Mouse (Mus musculus): ENCODE results near the gene Elp5. TPM values are rescaled to one million over a fixed set of nuclear protein-coding genes. Genes with fewer than 3 reads are reported as not detected.

Elp5 gene
- polyA plus RNA-seq, 1 experiment from 2014 or later, result 126 TPM

DNA sequence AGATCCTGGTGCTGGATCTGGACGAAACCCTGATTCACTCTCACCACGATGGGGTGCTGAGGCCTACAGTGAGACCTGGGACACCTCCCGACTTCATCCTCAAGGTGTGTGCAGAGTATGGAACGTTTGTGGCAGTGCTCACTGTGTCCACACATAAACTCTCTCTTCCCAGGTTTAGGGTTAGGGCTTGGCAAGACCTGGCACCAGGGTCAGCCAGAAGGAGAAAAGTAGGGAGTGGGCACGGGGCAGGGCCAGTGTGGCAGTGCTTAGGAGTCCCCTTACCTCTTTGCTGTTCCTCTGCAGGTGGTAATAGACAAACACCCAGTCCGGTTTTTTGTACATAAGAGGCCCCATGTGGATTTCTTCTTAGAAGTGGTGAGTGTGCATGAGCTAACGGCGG lies 2.1 kb upstream of the Elp5 start:
- H3K9me3 ChIP-seq, result no peaks in the 10 kb centered on the region
- H3K4me3 ChIP-seq, result no peak overlapping the region
- H3K4me1 ChIP-seq, result peaks cover 22% of the 10 kb centered on the region
- no peak overlapping the region for H3K27ac ChIP-seq
- no peak overlapping the region for H3K4me2 ChIP-seq (replicated peaks)
- 89% methylated on average over 8 of the region's 8 CpGs for WGBS
- H3K27me3 ChIP-seq, result no peaks in the 10 kb centered on the region
- no peak for ATAC-seq (ENCODE audit: low FRiP score, low read depth)
- peaks cover 60% of the 10 kb centered on the region for H3K36me3 ChIP-seq
- H3K9ac ChIP-seq, result 0 out of 2 replicates have a peak overlapping the region, but pooled peaks have one; percentile 4

DNA sequence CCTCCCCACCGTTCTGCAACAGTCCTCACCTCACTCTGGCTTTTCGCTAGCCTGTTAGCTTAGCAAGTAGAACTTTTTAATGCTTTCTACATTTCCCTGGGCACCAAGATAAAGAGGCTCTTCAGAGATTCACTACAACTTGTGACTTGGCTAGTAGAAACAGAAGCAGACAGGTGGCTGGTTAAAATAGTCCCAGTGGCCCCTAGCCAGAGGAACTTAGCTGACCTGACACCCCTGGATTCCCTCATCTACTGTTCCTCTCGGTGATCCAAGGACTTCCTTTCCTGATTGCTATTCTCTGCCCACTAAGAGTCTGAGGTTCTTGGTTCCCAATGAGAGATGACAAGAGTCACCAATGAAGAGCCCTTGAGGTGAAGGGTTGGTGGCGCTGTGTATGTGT lies 1.1 kb upstream of the Elp5 start:
- Histone ChIP-seq H3K27me3 (no peaks in the 10 kb centered on the region), H3K4me2 (replicated peaks) (peak overlapping the region; percentile 84), H3K4me1 (peaks cover 30% of the 10 kb centered on the region), H3K27ac (no peak overlapping the region), H3K36me3 (peaks cover 54% of the 10 kb centered on the region), H3K9me3 (no peaks in the 10 kb centered on the region), H3K4me3 (peak overlapping the region; percentile 99), H3K9ac (peak overlapping the region; percentile 100)
- no peak for ATAC-seq (ENCODE audit: low FRiP score, low read depth)
- 90% methylated on average over 4 of the region's 4 CpGs for WGBS

- no peak for ATAC-seq (ENCODE audit: low FRiP score, low read depth)
- Histone ChIP-seq H3K9ac (peak overlapping the region; percentile 100), H3K4me3 (peak overlapping the region; percentile 99), H3K9me3 (no peaks in the 10 kb centered on the region), H3K4me2 (replicated peaks) (peak overlapping the region; percentile 84), H3K36me3 (peaks cover 54% of the 10 kb centered on the region), H3K4me1 (peaks cover 30% of the 10 kb centered on the region), H3K27ac (no peak overlapping the region), H3K27me3 (no peaks in the 10 kb centered on the region)
- 33% methylated on average over 5 of the region's 5 CpGs for WGBS
Observed at GRCm38 (mm10) chr11:69982877-69983276, 560 bp upstream of the Elp5 start.

DNA sequence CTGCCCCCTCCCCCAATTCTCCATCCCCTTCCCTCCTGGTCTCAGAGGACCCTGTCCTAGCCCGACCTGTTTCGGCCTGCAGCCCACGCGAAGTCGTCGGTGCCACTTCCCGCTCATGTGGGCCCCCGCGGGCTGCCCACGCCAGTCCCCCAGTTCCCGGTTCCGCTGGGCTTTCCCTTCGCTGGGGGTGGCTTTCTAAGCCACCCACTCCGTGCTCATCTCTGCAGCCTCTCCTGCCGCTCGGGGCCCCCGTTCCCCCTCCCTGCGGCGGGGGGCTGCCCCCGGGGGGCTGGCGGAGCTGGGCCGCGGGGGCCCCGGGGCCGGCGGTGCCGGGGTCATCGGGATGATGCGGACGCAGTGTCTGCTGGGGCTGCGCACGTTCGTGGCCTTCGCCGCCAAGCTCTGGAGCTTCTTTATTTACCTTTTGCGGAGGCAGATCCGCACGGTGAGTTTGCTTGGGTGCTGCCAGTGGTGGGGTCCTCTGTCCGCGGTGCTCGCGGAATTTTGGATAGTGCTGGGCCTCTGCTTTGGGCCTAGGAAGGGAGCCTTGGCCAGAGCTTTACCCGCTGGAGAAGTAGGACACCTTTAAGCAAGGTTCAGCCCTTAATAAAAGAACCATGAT lies 1.1 kb downstream of the Elp5 start, which contains the start of gene Ctdnep1:
Gene Ctdnep1, plus strand, starts transcription at position 16 of the 622 bp plus-strand sequence.
- Histone ChIP-seq H3K4me3 (peak within 1 kb of the TSS; percentile 99), H3K36me3 (peaks cover 50% of the 10 kb centered on the region), H3K9ac (peak within 1 kb of the TSS; percentile 100), H3K27me3 (no peaks in the 10 kb centered on the region), H3K9me3 (no peaks in the 10 kb centered on the region), H3K4me1 (peaks cover 30% of the 10 kb centered on the region), H3K27ac (peak within 1 kb of the TSS; percentile 98), H3K4me2 (replicated peaks) (peak within 1 kb of the TSS; percentile 92)
- WGBS, result under 1% methylated on average over 41 of the region's 43 CpGs
- ATAC-seq (ENCODE audit: low FRiP score, low read depth), result peak; percentile 29; the same call in 1 of the 2 replicates

DNA sequence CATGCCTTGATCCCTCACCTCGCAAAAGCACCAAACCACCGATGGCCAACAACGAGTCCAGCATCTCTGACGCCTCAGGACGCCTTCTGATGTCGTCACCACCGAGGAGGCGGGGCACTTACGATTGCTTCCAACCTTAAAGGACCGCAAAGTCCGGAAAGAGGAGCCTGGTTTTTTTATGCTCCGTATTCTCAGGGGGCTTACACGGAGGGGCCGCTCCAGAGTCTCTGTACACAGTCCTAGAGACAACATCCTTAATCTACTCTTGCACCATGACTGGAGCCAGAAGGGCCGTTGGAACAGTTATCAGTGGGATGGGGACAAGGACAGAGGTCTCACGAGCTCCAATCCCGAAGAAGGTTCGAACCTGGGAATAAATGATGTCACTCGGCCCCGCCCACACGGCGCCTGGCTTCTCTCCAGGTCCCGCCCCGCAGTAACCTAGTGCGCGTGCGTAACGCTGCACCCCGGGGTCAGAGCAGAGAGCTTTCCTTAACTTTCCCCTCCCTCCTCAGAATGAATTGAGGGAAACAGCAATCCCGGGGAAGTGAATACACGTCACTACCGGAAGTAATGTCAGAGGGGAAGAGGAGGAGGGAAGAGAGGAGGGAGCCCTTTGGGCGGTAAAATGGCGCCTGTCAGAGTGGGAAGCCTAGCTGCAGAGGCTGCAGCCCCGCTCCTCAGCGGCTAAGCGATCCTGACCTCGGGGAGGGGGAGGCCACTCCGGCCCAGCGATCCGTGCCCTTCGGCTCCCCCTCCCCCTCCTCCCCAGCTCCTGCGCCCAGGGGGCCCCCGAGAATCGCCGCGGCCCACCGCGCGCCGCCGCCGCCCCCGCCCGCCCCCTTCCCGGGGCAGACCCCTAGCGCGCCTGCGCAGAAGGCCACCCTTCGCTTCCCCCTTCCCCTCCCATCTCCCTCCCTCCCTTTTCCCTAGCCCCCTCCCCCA lies 1.8 kb downstream of the Elp5 start:
- H3K27ac ChIP-seq, result peak overlapping the region; percentile 98
- H3K9me3 ChIP-seq, result no peaks in the 10 kb centered on the region
- H3K4me1 ChIP-seq, result peaks cover 30% of the 10 kb centered on the region
- H3K36me3 ChIP-seq, result peaks cover 52% of the 10 kb centered on the region
- ATAC-seq (ENCODE audit: low FRiP score, low read depth), result peak; percentile 94
- peak overlapping the region; percentile 92 for H3K4me2 ChIP-seq (replicated peaks)
- under 1% methylated on average over 49 of the region's 60 CpGs for WGBS
- H3K9ac ChIP-seq, result peak overlapping the region; percentile 100
- no peaks in the 10 kb centered on the region for H3K27me3 ChIP-seq
- H3K4me3 ChIP-seq, result peak overlapping the region; percentile 99

- Histone ChIP-seq H3K9me3 (no peaks in the 10 kb centered on the region), H3K27me3 (no peaks in the 10 kb centered on the region), H3K4me1 (peaks cover 30% of the 10 kb centered on the region), H3K4me3 (peak overlapping the region; percentile 99), H3K4me2 (replicated peaks) (peak overlapping the region; percentile 92), H3K9ac (peak overlapping the region; percentile 90), H3K27ac (peak overlapping the region; percentile 98), H3K36me3 (peaks cover 52% of the 10 kb centered on the region)
- no peak for ATAC-seq (ENCODE audit: low FRiP score, low read depth)
- WGBS, result 2% methylated on average over 16 of the region's 16 CpGs
Observed at GRCm38 (mm10) chr11:69979827-69980195, 2.5 kb downstream of the Elp5 start.

DNA sequence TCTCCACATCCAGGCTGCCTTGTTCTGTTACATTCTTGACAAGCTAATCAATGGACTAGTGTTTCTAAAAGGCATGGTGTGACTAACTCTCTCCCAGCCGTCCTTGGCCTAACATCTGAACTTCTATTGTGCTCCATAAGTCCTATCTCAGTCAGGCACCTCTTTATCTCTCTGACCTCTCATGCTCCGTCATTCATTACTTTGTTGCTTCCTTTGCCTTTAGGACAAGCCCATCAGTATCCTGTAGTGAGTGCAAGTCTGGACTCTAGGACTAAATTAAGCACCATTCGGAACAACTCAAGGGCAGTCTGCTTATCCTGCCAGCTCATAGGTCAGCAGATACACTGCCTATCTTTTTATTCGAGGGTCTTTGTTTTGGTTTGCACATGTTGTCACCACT lies 6.0 kb downstream of the Elp5 start:
- Histone ChIP-seq H3K4me2 (replicated peaks) (no peak overlapping the region), H3K27me3 (no peaks in the 10 kb centered on the region), H3K27ac (no peak overlapping the region), H3K36me3 (peaks cover 71% of the 10 kb centered on the region), H3K9ac (no peak overlapping the region), H3K9me3 (no peaks in the 10 kb centered on the region), H3K4me1 (peaks cover 12% of the 10 kb centered on the region), H3K4me3 (no peak overlapping the region)
- whole genome bisulfite sequencing, result 96% methylated on average over 4 of the region's 4 CpGs
- ATAC-seq (ENCODE audit: low FRiP score, low read depth), result no peak

DNA sequence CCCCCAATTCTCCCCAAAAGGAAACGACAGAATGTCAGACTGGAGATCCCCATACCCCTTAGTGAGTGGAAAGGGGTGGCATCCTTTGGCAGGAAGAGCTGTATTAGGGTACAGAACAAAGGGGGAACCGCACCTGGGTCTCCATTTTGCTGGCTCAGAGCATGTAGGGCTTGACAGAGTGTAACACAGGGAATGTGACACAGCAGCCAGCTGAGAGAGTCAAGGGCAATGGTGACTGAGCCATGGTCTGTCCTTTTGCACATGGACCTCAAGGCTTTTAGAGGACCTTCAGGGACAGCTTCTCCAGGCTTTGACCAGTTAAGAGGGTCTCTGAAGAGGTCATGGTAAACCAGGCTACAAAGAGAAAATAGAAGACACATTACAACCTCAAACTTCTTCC lies 7.4 kb downstream of the Elp5 start:
- ATAC-seq (ENCODE audit: low FRiP score, low read depth), result no peak
- no peaks in the 10 kb centered on the region for H3K9me3 ChIP-seq
- no peak overlapping the region for H3K27ac ChIP-seq
- H3K36me3 ChIP-seq, result peaks cover 81% of the 10 kb centered on the region
- H3K4me3 ChIP-seq, result no peak overlapping the region
- WGBS, result 93% methylated on average over 2 of the region's 2 CpGs
- H3K27me3 ChIP-seq, result no peaks in the 10 kb centered on the region
- no peak overlapping the region for H3K4me2 ChIP-seq (replicated peaks)
- H3K4me1 ChIP-seq, result peaks cover 12% of the 10 kb centered on the region
- H3K9ac ChIP-seq, result no peak overlapping the region

DNA sequence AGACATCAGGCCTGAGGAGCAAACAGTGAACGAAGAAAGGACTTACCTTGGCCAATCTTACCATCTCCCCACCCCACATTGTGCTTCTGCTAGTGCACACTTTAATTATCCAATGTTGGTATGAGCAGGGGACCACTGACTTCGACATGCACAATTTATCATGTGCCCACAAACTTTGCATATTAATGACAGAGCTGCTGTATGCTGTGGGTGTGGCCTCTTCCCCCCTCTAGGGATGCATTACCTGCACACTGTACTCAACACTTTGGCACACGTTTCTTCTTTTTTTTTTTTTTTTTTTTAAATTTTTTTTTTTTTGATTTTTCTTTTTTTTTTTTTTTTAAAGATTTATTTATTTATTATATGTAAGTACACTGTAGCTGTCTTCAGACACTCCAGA lies 11.5 kb downstream of the Elp5 start:
- Histone ChIP-seq H3K9me3 (no peaks in the 10 kb centered on the region), H3K4me3 (no peak overlapping the region), H3K9ac (no peak overlapping the region), H3K27ac (no peak overlapping the region), H3K4me1 (peaks cover 13% of the 10 kb centered on the region), H3K4me2 (replicated peaks) (no peak overlapping the region), H3K27me3 (peaks cover 30% of the 10 kb centered on the region), H3K36me3 (peaks cover 80% of the 10 kb centered on the region)
- 80% methylated on average over 3 of the region's 3 CpGs for WGBS
- ATAC-seq (ENCODE audit: low FRiP score, low read depth), result no peak

DNA sequence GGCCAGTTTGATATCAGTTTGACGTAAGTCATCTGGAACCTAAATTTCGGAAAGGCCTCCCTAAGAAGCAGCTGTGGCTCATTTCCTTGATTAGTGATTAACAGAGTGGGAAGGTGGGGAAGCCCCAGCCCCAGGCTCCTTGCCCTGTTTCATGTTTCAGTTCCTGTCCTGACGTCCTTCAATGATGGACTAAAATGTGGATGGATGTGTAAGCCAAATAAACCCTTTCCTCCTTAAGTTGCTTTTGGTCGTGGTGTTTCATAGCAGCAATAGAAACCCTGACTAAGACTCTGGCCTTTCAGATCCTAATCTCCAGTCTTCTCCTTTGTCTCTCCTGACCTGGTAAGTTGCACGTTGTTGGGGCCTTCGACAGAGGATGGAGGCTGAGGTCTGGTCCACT lies 12.1 kb downstream of the Elp5 start:
- Histone ChIP-seq H3K4me1 (peaks cover 17% of the 10 kb centered on the region), H3K9me3 (no peaks in the 10 kb centered on the region), H3K27ac (no peak overlapping the region), H3K4me3 (no peak overlapping the region), H3K27me3 (peaks cover 36% of the 10 kb centered on the region), H3K36me3 (peaks cover 74% of the 10 kb centered on the region), H3K9ac (no peak overlapping the region), H3K4me2 (replicated peaks) (no peak overlapping the region)
- 78% methylated on average over 6 of the region's 6 CpGs for WGBS
- no peak for ATAC-seq (ENCODE audit: low FRiP score, low read depth)

DNA sequence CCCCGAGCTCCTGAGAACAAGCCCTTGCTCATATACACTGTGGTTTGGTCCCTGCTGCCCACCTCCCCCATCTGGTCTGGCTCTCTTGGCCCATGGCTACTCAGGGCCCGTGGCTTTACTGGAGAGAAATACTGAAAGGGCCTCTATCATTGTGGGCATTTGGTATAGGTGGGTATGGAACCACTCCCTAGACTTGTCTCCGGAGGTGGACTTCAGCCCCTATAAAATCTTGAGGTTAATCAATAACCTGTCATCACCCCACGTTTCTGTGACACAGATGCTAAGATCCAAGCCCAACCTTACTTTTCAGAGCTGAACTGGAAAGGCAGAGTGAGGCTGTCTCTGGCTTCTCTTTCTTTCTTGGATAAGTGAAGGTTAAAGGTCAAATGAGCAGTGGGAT lies 13.5 kb downstream of the Elp5 start:
- Histone ChIP-seq H3K4me1 (peaks cover 20% of the 10 kb centered on the region), H3K4me2 (replicated peaks) (no peak overlapping the region), H3K4me3 (no peak overlapping the region), H3K27me3 (peaks cover 50% of the 10 kb centered on the region), H3K36me3 (peaks cover 60% of the 10 kb centered on the region), H3K27ac (no peak overlapping the region), H3K9ac (no peak overlapping the region), H3K9me3 (no peaks in the 10 kb centered on the region)
- 85% methylated on average over 4 of the region's 4 CpGs for WGBS
- ATAC-seq (ENCODE audit: low FRiP score, low read depth), result no peak

DNA sequence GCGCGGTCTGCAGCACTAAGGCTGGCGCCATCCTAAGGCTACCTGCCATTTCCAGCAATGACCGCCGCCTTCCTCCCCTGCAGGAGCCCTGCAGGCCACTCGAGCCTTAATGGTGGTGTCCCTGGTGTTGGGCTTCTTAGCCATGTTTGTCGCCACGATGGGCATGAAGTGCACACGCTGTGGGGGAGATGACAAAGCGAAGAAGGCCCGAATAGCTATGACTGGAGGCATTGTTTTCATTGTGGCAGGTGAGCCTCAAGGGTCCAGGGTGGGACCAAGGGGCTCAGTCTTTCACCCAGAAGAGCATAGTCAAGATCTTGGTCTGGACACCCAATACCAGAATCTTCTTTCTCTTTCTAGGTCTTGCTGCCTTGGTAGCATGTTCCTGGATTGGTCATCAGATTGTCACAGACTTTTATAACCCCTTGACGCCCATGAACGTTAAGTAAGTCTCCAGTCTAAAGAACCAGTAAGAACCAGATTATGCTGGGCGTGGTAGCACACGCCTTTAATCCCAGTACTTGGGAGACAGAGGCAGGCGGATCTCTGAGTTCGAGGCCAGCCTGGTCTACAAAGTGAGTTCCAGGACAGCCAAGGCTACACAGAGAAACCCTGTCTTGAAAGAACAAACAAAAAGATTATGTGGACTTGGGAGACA lies 15.3 kb downstream of the Elp5 start:
- Histone ChIP-seq H3K9ac (peak overlapping the region; percentile 65), H3K4me2 (replicated peaks) (peak overlapping the region; percentile 71), H3K36me3 (peaks cover 42% of the 10 kb centered on the region), H3K9me3 (no peaks in the 10 kb centered on the region), H3K27ac (no peak overlapping the region), H3K4me1 (peaks cover 20% of the 10 kb centered on the region), H3K4me3 (peak overlapping the region; percentile 46), H3K27me3 (peaks cover 68% of the 10 kb centered on the region)
- 37% methylated on average over 17 of the region's 17 CpGs for WGBS
- no peak for ATAC-seq (ENCODE audit: low FRiP score, low read depth)

Data from limb, embryonic 13.5 days (tissue).